Mouse (Mus musculus) heart, adult 2 months (tissue): Measurements from ENCODE around the gene Lmo7. TPM values are rescaled to one million over a fixed set of nuclear protein-coding genes. Genes with fewer than 3 reads are reported as not detected.

Source experiments
- DNase-seq, 2 experiments: peaks; one replicate each; pipeline ENCODE4 v3.0.0; 2021
- H3K27ac ChIP-seq: fragments of 200-600 bp; 2 replicates; pipeline ENCODE4 v1.8.1; 2022
- H3K27me3 ChIP-seq: fragments of 200-500 bp; 2 replicates; pipeline ENCODE4 v1.6.1; 2012; ENCODE audit warnings: mild to moderate bottlenecking, low read length, inconsistent platforms, mixed read lengths; ENCODE audit not compliant: control insufficient read depth, insufficient read depth
- H3K36me3 ChIP-seq: fragments of 200-500 bp; 2 replicates; pipeline ENCODE4 v1.6.1; 2012; ENCODE audit warnings: low read length, inconsistent platforms; ENCODE audit not compliant: control insufficient read depth, insufficient read depth
- H3K4me1 ChIP-seq: fragments of 200-500 bp; 2 replicates; pipeline ENCODE4 v1.6.1; 2011; ENCODE audit warnings: low read length; ENCODE audit not compliant: control insufficient read depth, insufficient read depth
- H3K4me3 ChIP-seq: fragments of 200-600 bp; 2 replicates; pipeline ENCODE4 v1.8.1; 2022
- H3K79me2 ChIP-seq: fragments of 200-500 bp; replicated peaks from 2 replicates; pipeline ENCODE4 v1.6.1; 2012; ENCODE audit warnings: mild to moderate bottlenecking, inconsistent platforms, low read length, moderate library complexity, mixed read lengths; ENCODE audit not compliant: control insufficient read depth, insufficient read depth
- H3K9ac ChIP-seq: fragments of 200-500 bp; 2 replicates; pipeline ENCODE4 v1.6.1; 2012; ENCODE audit warnings: low read depth, mild to moderate bottlenecking, control low read depth, inconsistent platforms, low read length, mixed read lengths
- CTCF ChIP-seq: fragments of 200-600 bp; IDR thresholded peaks from 2 replicates; pipeline ENCODE4 v1.8.1; 2022; ENCODE audit warnings: antibody characterized with exemption, mild to moderate bottlenecking, moderate library complexity
- EP300 ChIP-seq: fragments of 200-500 bp; IDR thresholded peaks from 2 replicates; pipeline ENCODE4 v1.6.1; 2011; ENCODE audit warnings: low read depth, low read length, control low read depth; ENCODE audit not compliant: insufficient read depth
- POLR2A ChIP-seq: fragments of 200-500 bp; IDR thresholded peaks from 2 replicates; pipeline ENCODE4 v1.6.1; 2011; ENCODE audit warnings: mild to moderate bottlenecking, low read depth, low read length, control low read depth; ENCODE audit not compliant: insufficient read depth
- WGBS: fragments of 180-500 bp; shearing (Covaris S2); methylation state at CpG from one replicate; pipeline ENCODE4 v1.1.7; 2018; 5-methylcytosine and 5-hydroxymethylcytosine counted together
- intact Hi-C: fragments of 180-260 bp; cut with DNase I; formaldehyde crosslinking; loops from one replicate; pipeline ENCODE4 v1.15.1; 2025
- polyA plus RNA-seq: library from polyadenylated mRNA; depleted of rRNA; stranded (reverse); fragments of >200 nt; gene quantifications from 2 replicates; pipeline ENCODE4 v1.2.3, GENCODE M21; 2012
- total RNA-seq, 2 experiments: library from RNA; stranded (reverse); gene quantifications; 2 replicates each; pipeline ENCODE4 v1.2.3; 2021

Lmo7 gene
- total and polyA plus RNA-seq, 3 experiments, result 165 to 412 (median 336) TPM

DNA sequence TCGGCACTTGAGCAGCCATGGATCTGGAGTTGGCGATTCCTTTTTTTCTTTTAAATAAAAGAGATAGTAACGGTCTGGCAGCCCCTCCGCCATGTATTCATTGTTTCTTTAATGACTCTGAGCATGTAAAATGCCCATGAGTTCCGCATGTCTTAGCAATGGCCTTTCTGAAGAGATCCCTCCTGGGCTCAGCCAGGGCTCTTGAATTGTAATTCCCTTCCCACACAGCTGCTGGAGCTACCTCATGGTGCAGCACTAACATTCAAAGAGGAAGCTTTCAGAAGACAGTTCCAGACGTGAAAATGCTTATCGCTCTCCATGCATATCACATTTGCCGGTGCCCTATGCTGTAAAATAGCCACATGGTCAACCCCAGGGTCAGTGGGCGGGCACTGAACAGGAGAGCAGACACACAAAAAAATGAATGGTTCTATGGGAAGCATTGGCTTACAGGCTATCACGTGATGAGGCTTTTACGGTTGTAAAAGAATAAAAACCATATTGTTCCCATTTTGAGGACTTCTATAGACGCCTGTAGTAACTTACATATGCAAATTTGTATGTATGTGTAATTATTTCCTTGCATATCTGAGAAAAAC is 198.0 kb downstream of the Lmo7 start:
- 77% methylated on average over 12 of the region's 12 CpGs for WGBS
- peaks cover 2% of the 10 kb centered on the region; the same call in 1 of the 2 replicates for H3K4me1 ChIP-seq
- no peak overlapping the region for H3K27ac ChIP-seq
- H3K79me2 ChIP-seq, result no peaks in the 10 kb centered on the region; the same call in 1 of the 2 replicates
- no peak overlapping the region for H3K4me3 ChIP-seq
- intact Hi-C loops, result no loop called here
- TF ChIP-seq POLR2A (no peak), EP300 (no peak), CTCF (no peak)
- peaks cover 38% of the 10 kb centered on the region for H3K36me3 ChIP-seq
- H3K9ac ChIP-seq, result no peak overlapping the region
- DNase-seq, result no peak
- H3K27me3 ChIP-seq, result no peaks in the 10 kb centered on the region

DNA sequence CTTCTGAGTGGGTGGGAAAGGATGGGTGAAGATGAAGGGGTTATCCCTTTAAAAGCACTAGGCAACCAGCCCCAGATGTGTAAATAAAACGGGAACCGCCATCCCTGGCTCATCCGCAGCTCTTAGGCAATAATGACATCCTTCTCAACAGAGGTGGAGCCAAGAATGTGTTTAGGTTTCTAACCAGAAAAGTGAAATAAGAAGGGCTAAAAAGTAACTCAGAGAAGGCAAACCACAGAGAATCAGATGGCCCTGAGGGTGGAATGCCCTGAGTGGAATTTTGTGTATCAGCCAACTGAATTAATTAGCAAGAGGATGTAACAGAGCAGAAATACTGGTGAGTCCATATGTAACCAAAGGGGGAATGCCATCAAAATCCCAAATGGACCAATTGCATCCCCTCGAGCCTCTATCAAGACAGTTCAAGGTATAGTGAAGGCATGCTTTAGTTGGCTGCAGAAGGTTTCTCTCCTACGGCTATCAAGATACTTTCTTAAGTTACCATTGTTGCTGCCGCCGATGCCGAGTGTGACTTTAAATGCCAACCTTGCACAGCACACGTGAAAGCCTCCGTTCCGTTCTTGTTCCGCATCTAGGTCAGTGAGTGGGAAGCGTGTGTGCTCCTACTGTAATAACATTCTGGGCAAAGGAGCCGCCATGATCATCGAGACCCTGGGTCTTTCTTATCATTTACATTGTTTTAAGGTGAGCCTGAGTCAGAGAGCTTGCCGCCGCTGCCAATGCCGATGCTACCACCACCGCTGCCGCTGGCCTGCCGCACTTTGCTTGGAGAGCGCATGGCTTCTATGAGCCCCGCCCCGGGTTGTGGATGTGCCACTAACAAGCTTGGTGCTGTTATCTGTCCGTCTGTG is 201.1 kb downstream of the Lmo7 start:
- TF ChIP-seq CTCF, result no peak
- Histone ChIP-seq H3K27ac (no peak overlapping the region), H3K36me3 (peaks cover 36% of the 10 kb centered on the region), H3K79me2 (no peaks in the 10 kb centered on the region; the same call in 1 of the 2 replicates), H3K4me3 (no peak overlapping the region), H3K9ac (no peak overlapping the region), H3K27me3 (no peaks in the 10 kb centered on the region), H3K4me1 (peaks cover 2% of the 10 kb centered on the region; the same call in 1 of the 2 replicates)
- DNase-seq, result peak in 1 of 2 experiments; percentile 38
- WGBS, result 63% methylated on average over 25 of the region's 25 CpGs
- intact Hi-C loops, result no loop called here

DNA sequence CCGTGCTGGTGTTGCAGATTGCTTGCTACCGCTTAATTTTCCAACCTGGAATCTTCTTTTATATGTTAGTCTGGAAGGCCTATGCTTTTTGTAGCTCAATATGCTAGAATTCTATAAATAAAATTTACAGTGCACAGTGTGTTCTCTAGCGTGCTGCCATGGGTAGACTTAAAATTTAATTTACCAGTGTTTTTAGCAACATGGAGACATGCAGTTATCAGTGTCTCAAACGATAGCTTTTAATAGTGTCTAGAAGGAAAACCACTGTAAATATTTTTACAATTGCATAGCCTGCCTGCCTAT is 201.6 kb downstream of the Lmo7 start:
- WGBS, result 57% methylated on average over 4 of the region's 4 CpGs
- no peak overlapping the region for H3K9ac ChIP-seq
- no peak for TF ChIP-seq EP300
- no peak for TF ChIP-seq POLR2A
- no peak for TF ChIP-seq CTCF
- H3K27me3 ChIP-seq, result no peaks in the 10 kb centered on the region
- H3K4me3 ChIP-seq, result no peak overlapping the region
- no peak overlapping the region for H3K27ac ChIP-seq
- peaks cover 2% of the 10 kb centered on the region; the same call in 1 of the 2 replicates for H3K4me1 ChIP-seq
- no peaks in the 10 kb centered on the region; the same call in 1 of the 2 replicates for H3K79me2 ChIP-seq
- peaks cover 32% of the 10 kb centered on the region for H3K36me3 ChIP-seq
- DNase-seq, result no peak
- intact Hi-C loops, result no loop called here

DNA sequence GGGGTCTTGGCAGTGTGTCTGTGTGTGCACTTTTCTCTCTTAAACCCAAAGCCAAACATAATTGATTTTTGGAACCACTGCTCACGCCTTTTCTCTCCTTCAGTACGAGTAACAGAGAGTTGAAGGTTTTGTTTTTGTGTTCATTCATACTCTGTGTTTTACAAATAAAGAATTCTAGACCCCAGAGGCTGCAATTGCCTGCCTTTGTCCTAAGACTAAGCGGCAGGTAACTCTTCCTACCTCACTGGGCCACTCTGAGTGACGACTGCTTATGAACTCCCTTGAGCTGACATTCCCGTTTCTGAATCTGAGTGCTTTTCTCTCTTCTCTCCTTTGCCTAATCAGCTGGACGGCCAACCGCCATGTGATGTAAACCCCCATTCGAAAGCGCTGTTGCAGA is 203.8 kb downstream of the Lmo7 start:
- Histone ChIP-seq H3K27ac (no peak overlapping the region), H3K79me2 (no peaks in the 10 kb centered on the region; the same call in 1 of the 2 replicates), H3K4me1 (peaks cover 3% of the 10 kb centered on the region; the same call in 1 of the 2 replicates), H3K36me3 (peaks cover 25% of the 10 kb centered on the region), H3K9ac (no peak overlapping the region), H3K4me3 (no peak overlapping the region), H3K27me3 (no peaks in the 10 kb centered on the region)
- 78% methylated on average over 9 of the region's 9 CpGs for WGBS
- no peak for DNase-seq
- intact Hi-C loops, result no loop called here
- no peak for TF ChIP-seq CTCF
- TF ChIP-seq EP300, result no peak
- no peak for TF ChIP-seq POLR2A

DNA sequence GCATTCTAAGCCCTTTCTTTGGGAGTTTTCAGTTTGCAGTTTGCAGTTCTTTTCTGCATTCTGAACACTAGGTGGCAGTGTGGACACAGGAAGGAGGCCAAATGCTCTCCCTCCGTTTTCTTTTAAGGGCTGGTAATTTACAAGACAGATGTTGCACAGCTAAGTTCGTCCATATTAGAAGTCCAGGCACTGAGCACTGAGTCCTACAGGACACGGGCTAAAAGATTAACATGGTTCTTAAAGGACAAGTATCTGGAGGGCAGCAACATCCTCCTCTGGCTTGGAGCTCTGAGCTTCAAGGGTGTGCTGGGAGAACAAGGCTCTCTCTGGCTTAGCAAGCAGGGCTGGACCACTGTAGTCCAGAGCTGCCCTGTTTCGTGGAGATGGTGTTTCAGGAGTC is 213.2 kb downstream of the Lmo7 start:
- no peaks in the 10 kb centered on the region for H3K79me2 ChIP-seq
- TF ChIP-seq CTCF (peak; percentile 98), POLR2A (0 out of 2 replicates have a peak, but pooled peaks have one; percentile 32), EP300 (0 out of 2 replicates have a peak, but pooled peaks have one; percentile 15)
- H3K4me1 ChIP-seq, result peaks cover 3% of the 10 kb centered on the region
- H3K36me3 ChIP-seq, result no peaks in the 10 kb centered on the region
- no peak overlapping the region for H3K4me3 ChIP-seq
- 4% methylated on average over 4 of the region's 4 CpGs for WGBS
- DNase-seq, result peak; percentile 37 to 40
- H3K27me3 ChIP-seq, result no peaks in the 10 kb centered on the region
- 0 out of 2 replicates have a peak overlapping the region, but pooled peaks have one; percentile 12 for H3K9ac ChIP-seq
- intact Hi-C loops, result no loop called here
- no peak overlapping the region for H3K27ac ChIP-seq
